Mouse (Mus musculus) fibroblast of lung, adult 2 months (primary cell): ENCODE data around the gene Auts2.
A peak's percentile ranks its signal among the peaks of the same experiment; 100 is the strongest.

Experiments used
- DNase-seq: peaks from one replicate; pipeline ENCODE4 v3.0.0-alpha.2; 2011; ENCODE audit warnings: low read depth

Gene Auts2

GRCm38 (mm10) chr5:132388746-132389145 is 154.4 kb downstream of the Auts2 start:
- DNase-seq = no peak

DNA sequence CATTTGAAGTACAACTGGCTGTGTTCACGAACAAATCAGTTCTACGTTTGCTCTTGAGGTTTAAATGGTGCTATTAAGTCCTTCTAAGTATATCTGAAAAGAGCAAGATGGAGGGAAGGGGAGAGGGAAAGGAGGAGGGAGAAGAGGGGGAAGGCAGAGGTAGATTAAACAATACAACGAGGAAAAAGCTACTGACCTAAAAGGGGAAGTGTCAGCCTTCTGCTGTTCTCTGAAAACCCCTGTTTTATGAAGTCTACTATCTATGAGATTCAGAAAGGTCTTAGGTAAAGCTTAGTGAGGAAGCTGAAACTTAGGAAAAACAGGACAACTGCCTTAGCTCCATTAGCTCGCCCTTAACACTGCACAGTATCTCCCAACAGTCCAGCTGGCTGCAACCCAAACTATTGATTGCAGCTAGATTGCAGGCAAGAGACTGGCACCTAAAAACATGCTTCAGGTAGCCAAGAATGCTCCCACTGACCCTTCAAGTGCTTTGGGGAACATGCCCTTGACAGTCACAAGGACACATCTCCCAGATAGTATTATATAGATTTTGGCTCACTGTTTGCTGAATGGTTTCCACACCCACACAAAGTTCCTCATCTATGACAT is 157.8 kb downstream of the Auts2 start:
- no peak for DNase-seq

- DNase-seq = no peak
Observed at GRCm38 (mm10) chr5:132380261-132380660, 162.9 kb downstream of the Auts2 start.

DNA sequence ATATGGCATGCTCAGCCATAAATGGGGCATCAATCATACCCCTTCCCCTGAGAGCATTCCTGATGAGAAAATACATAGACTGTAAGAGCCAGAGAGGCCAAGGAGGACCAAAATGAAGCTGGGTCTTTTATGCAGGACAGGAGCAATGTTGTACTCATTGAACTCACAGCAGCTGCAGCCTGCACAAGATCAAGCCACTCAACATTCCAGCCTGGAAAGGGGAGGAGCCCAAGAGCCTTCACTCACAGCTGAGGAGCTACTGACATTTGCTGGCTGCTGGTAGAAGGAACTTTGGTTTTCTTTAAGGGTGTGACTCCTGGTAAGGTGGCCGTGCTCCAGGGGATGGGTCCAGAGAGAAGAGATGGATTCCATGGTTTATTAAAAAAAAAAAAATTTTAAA is 164.2 kb downstream of the Auts2 start:
- DNase-seq = no peak

DNA sequence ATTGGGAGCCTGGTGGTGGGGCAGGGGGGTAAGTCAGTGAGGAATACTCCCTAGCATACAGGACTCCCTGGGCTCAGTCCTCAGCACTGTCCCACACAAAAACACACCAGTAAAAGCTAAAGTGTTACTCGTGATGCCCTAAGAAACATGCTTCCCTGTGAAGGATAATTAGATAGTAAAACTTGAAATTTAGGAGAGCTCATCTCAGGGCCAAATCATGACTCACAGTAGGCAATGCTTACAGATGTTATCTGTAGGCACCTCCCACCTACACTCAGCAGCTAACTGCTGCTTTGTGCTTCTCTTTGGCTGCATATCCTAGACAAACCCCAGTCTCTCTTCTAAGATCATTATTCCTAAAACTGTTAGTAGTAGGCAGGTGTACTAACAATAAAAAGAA is 168.0 kb downstream of the Auts2 start:
- no peak for DNase-seq

- no peak for DNase-seq
Observed at GRCm38 (mm10) chr5:132373471-132374075, 169.6 kb downstream of the Auts2 start.

- DNase-seq = no peak
Observed at GRCm38 (mm10) chr5:132372605-132373004, 170.5 kb downstream of the Auts2 start.

GRCm38 (mm10) chr5:132368678-132369088 is 174.5 kb downstream of the Auts2 start:
- no peak for DNase-seq

GRCm38 (mm10) chr5:132361276-132361675 is 181.9 kb downstream of the Auts2 start:
- no peak for DNase-seq

- no peak for DNase-seq
Observed at GRCm38 (mm10) chr5:132357726-132358125, 185.4 kb downstream of the Auts2 start.

DNA sequence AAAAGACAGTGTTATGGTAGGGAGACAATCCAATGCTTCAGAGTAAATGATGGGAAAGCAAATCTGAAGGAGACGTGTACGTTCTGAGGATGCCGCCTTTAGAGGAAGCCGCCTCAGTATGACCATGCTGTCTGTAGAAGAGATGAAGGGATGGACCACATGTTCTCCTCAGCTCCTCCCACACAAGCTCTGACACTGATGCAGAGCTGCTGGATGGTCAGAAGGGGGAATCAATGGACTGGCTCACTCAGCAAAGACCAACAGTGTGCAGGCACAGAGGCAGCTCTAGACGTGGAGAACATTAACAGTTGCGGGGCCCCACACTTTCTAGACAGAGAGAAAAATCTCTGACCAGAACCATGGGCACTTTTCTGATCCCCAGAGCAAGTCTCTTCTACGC is 187.2 kb downstream of the Auts2 start:
- DNase-seq = no peak

- DNase-seq = no peak
Observed at GRCm38 (mm10) chr5:132352437-132352836, 190.7 kb downstream of the Auts2 start.

- DNase-seq = no peak
Observed at GRCm38 (mm10) chr5:132351139-132351538, 192.0 kb downstream of the Auts2 start.

- no peak for DNase-seq
Observed at GRCm38 (mm10) chr5:132341315-132341714, 201.8 kb downstream of the Auts2 start.

DNA sequence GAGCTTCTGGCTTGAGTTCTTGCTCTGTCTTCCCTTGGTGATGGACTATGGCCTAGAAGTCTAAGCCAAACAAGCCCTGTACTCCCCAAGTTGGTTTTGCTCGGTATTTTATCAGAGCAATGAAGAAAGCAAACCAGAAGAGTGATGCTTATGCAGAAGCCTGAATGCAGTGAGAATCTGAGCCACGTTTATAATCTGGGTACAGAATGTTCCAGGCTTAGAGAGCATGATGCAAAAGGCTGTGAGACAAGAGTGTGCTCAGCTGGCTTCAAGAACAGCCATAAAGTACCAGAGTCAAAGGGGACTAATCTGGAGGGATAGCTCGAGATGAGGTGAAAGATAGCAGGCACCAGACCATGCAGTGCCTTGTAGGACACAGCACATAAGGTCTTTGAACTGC is 205.5 kb downstream of the Auts2 start:
- no peak for DNase-seq

- no peak for DNase-seq
Observed at GRCm38 (mm10) chr5:132335719-132336118, 207.4 kb downstream of the Auts2 start.

DNA sequence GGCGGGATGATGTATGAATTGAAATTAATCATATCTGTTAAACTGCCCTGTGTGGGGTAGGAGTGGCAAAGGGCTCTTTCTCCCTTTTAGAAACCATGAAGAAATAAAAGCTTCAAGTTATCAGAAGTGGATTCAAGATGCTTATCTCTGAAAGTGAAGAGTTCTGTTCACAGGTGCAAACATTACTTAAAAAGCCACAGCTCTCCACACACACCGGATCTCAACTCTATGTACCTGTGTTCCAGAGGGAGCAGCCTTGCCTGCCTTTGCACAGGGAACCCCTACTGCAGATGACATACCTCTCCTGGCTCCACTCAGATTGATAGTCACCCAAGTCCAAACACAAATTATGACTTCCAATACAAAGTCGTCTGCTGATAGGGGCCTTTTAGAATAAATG is 208.3 kb downstream of the Auts2 start:
- no peak for DNase-seq

DNA sequence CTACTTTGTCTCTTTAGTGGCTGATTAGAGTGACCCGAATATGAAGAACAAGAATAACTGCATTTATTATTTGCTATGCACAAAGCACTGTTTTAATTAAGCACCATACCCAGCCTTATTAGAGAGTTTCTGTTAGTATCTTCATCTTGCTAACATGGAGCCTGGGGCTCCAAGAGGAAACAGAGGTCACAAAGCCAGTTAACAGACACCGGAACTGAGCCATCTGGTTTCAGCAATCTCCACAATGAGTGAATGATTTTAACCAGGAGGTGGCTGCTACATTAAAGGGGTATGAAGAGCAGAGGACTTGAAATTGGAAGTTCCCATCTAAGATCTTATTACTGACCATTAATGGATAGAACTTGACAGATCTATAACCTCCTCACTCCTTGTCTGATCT is 209.4 kb downstream of the Auts2 start:
- no peak for DNase-seq

DNA sequence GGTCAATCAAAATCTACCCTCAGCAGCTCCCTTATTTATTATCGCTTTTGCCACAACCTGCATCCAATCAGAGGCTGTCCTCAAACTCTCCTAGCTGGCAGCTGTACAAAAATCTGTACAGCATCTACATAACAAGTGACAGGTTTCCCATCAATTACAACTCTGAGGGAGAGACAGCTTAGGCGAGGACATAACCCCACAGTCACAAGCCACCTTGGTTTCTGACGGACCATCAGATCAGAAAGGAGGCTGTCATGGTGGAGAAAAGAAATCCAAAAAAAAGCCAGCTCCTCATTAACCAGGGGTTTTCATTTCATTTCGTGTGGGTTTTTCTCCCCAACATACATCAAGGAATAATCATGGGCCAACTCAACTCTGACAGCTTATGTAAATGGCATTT is 210.6 kb downstream of the Auts2 start:
- no peak for DNase-seq

DNA sequence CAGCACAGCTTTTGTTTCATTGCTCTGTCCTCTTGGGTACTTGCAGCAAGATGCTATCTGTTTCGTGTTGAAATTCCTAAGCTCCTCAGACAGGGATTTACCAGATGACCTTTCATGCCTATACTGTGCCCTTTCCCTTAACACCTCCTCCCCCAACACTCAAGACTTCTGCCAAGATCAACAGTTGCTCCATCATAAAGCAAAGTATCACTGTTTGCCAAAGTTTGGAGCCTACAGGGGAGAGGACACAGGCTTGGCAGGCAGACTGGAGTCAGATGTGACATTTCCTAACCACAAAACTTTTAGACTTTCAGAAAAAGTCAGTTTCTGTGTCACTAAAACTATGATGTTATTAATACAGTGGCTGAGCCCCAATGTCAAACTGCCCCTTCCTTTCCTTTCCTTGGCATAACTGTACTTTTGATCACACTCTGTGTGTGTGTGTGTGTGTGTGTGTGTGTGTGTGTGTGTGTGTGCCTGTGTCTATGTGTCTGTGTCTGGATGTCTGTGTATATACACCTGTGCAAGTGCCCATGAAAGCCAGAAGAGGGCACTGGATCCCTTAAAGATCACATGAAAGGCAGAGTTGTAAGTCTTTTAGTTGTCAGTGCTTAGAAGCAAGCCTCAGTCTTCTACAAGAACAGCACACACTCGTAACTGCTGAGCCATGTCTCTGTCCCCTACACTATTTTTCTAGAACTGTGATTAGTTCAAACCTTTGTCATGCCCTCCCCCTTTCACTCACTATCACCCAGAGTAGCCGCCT is 213.8 kb downstream of the Auts2 start:
- DNase-seq = peak; percentile 12

- DNase-seq = no peak
Observed at GRCm38 (mm10) chr5:132324246-132324883, 218.8 kb downstream of the Auts2 start.

DNA sequence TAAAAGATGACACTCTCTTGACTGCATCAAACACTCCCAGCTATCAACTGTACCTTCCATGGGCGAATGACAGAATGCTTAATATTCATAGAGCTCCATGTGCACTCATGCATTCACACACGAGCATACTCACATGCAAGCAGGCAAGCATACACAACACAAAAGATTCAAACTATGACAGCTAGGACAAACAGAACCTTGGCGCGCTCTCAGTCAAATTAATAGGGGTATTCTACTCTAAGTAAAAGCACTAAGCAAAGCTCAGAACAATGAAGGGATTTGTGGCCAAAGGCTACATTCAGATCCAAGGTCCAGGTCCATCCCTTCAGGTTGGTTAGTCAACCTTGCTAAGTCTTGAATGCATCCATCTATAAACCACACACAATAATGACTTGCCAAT is 219.5 kb downstream of the Auts2 start:
- DNase-seq = no peak

- DNase-seq = no peak
Observed at GRCm38 (mm10) chr5:132322971-132323370, 220.2 kb downstream of the Auts2 start.
